Mouse (Mus musculus) heart, embryonic 14.5 days (tissue): Measurements from ENCODE around the gene 4930512M02Rik. TPM values are rescaled to one million over a fixed set of nuclear protein-coding genes. Genes with fewer than 3 reads are reported as not detected.

Experiments used
- ATAC-seq: fragments of 200-750 bp; cut with Nextera tagmentation; 2 replicates; pipeline ENCODE4 v1.8.0; 2017; ENCODE audit warnings: low read depth, moderate TSS enrichment; ENCODE audit not compliant: insufficient number of reproducible peaks, insufficient read depth, low FRiP score
- H3K27ac ChIP-seq, 2 experiments: fragments of 200-500 bp in 1 of 2; fragments of 300-500 bp in 1 of 2; sonication (generic) in 1 of 2; replicated peaks in 1 of 2; 2 replicates each; pipeline ENCODE4 v1.5.1; 2012 to 2014; ENCODE audit warnings: low read depth in 2 of 2, low read length in 2 of 2, control low read depth in 1 of 2, mild to moderate bottlenecking in 1 of 2, mixed read lengths in 1 of 2; ENCODE audit not compliant: control insufficient read depth in 1 of 2, insufficient read depth in 1 of 2
- H3K27me3 ChIP-seq: fragments of 300-500 bp; sonication (generic); 2 replicates; pipeline ENCODE4 v1.6.1; 2014; ENCODE audit warnings: mild to moderate bottlenecking, low read length, control low read depth; ENCODE audit not compliant: control insufficient read depth, insufficient read depth
- H3K36me3 ChIP-seq: fragments of 300-500 bp; sonication (generic); 2 replicates; pipeline ENCODE4 v1.6.1; 2014; ENCODE audit warnings: mild to moderate bottlenecking, control low read depth, low read length, mixed read lengths; ENCODE audit not compliant: control insufficient read depth, insufficient read depth
- H3K4me1 ChIP-seq, 2 experiments: fragments of 200-500 bp in 1 of 2; fragments of 300-500 bp in 1 of 2; sonication (generic) in 1 of 2; 2 replicates each; pipeline ENCODE4 v1.6.1; 2012 to 2014; ENCODE audit warnings: low read length in 2 of 2, control low read depth in 1 of 2, mixed read lengths in 1 of 2; ENCODE audit not compliant: control insufficient read depth in 2 of 2, insufficient read depth in 2 of 2
- H3K4me2 ChIP-seq: fragments of 300-500 bp; sonication (generic); 2 replicates; pipeline ENCODE4 v1.6.1; 2014; ENCODE audit warnings: mild to moderate bottlenecking, low read length
- H3K4me3 ChIP-seq, 2 experiments: fragments of 200-500 bp in 1 of 2; fragments of 300-500 bp in 1 of 2; sonication (generic) in 1 of 2; 2 replicates each; pipeline ENCODE4 v1.5.1; 2012 to 2014; ENCODE audit warnings: low read length in 2 of 2, mild to moderate bottlenecking in 2 of 2, control low read depth in 1 of 2, low read depth in 1 of 2, moderate library complexity in 1 of 2; ENCODE audit not compliant: control insufficient read depth in 1 of 2, insufficient read depth in 1 of 2
- H3K9ac ChIP-seq: fragments of 300-500 bp; sonication (generic); 2 replicates; pipeline ENCODE4 v1.6.1; 2014; ENCODE audit warnings: mild to moderate bottlenecking, low read length
- H3K9me3 ChIP-seq: fragments of 300-500 bp; sonication (generic); 2 replicates; pipeline ENCODE4 v1.6.1; 2016; ENCODE audit warnings: low read length, control low read depth; ENCODE audit not compliant: control insufficient read depth
- WGBS: fragments of 180-500 bp; shearing (Covaris S2); extraction: QIAGEN DNeasy Blood & Tissue Kit; methylation state at CpG from one replicate; pipeline ENCODE4 v1.1.7; 2014; 5-methylcytosine and 5-hydroxymethylcytosine counted together
- polyA plus RNA-seq: library from polyadenylated mRNA; unstranded; fragments of >200 nt; fragmentation: Nextera tagmentation; extraction: Ambion mirVana; gene quantifications from 2 replicates; pipeline ENCODE4 v1.2.1, GENCODE M21; 2014

4930512M02Rik gene
- polyA plus RNA-seq, 1 experiment from 2014 or later = not detected

DNA sequence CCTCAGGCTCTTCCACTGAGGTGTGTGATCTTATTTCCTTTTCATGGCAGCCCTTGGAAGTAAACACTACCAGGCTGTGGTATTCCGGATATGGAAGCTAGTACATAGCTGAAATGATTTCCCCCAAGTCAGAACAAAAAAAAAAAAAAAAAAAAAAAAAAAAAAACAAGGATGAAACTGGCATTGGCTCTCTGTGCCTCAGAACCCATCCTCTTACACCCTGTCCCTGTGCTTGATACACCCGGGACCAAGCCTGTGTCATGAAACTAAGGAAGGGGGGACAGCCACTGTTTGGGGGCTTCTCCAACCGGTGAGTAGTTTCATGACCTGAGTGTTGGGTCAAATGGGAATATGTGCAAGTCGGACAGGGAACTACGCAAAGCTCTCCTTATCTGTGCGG, 66.5 kb downstream of the 4930512M02Rik start:
- Histone ChIP-seq H3K4me3 (no peak overlapping the region), H3K9ac (no peak overlapping the region), H3K4me1 (no peaks in the 10 kb centered on the region), H3K9me3 (no peaks in the 10 kb centered on the region), H3K36me3 (no peaks in the 10 kb centered on the region), H3K27me3 (no peaks in the 10 kb centered on the region), H3K4me2 (no peak overlapping the region), H3K27ac (no peak overlapping the region)
- WGBS = 77% methylated on average over 6 of the region's 6 CpGs
- ATAC-seq = no peak

GRCm38 (mm10) chr11:11559099-11559686, 68.4 kb downstream of the 4930512M02Rik start:
- no peaks in the 10 kb centered on the region for H3K36me3 ChIP-seq
- H3K27ac ChIP-seq = no peak overlapping the region
- H3K4me3 ChIP-seq = no peak overlapping the region
- H3K4me2 ChIP-seq = no peak overlapping the region
- no peaks in the 10 kb centered on the region for H3K9me3 ChIP-seq
- ATAC-seq = no peak
- no peaks in the 10 kb centered on the region for H3K4me1 ChIP-seq
- H3K9ac ChIP-seq = no peak overlapping the region
- 80% methylated on average over 7 of the region's 7 CpGs for WGBS
- H3K27me3 ChIP-seq = no peaks in the 10 kb centered on the region

DNA sequence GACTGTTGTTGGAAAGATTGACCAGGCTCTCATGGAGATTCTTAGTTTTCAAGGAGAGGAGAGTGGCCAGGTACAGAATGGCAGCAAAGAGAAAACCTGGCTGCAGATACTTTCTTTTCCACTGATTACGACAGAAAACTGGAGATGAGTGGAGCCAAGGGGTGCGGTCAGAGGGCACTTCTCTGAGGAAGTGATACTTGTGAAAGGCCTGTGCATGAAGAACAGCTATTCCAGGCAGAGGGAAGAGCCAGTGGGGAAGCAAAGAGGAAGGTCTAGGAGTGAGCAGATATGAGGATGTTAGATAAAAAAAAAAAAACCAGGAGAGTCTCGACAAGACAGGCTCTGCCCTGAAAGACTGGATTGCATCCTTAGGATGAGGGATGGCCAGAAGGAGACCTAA, 69.0 kb downstream of the 4930512M02Rik start:
- WGBS = 63% methylated on average over 3 of the region's 3 CpGs
- H3K4me2 ChIP-seq = no peak overlapping the region
- no peak overlapping the region for H3K27ac ChIP-seq
- no peaks in the 10 kb centered on the region for H3K9me3 ChIP-seq
- ATAC-seq = no peak
- no peak overlapping the region for H3K9ac ChIP-seq
- no peaks in the 10 kb centered on the region for H3K36me3 ChIP-seq
- H3K4me3 ChIP-seq = no peak overlapping the region
- H3K4me1 ChIP-seq = no peaks in the 10 kb centered on the region
- H3K27me3 ChIP-seq = no peaks in the 10 kb centered on the region

GRCm38 (mm10) chr11:11557173-11557967, 70.3 kb downstream of the 4930512M02Rik start:
- Histone ChIP-seq H3K4me3 (no peak overlapping the region), H3K36me3 (no peaks in the 10 kb centered on the region), H3K4me2 (no peak overlapping the region), H3K4me1 (no peaks in the 10 kb centered on the region), H3K27ac (no peak overlapping the region), H3K9ac (no peak overlapping the region), H3K27me3 (no peaks in the 10 kb centered on the region), H3K9me3 (no peaks in the 10 kb centered on the region)
- WGBS = 27% methylated on average over 11 of the region's 11 CpGs
- ATAC-seq = no peak

GRCm38 (mm10) chr11:11556186-11556585, 71.4 kb downstream of the 4930512M02Rik start:
- no peak overlapping the region for H3K27ac ChIP-seq
- no peak overlapping the region for H3K4me3 ChIP-seq
- no peaks in the 10 kb centered on the region for H3K4me1 ChIP-seq
- WGBS = 82% methylated on average over 1 of the region's 1 CpGs
- no peaks in the 10 kb centered on the region for H3K36me3 ChIP-seq
- H3K9me3 ChIP-seq = no peaks in the 10 kb centered on the region
- H3K27me3 ChIP-seq = no peaks in the 10 kb centered on the region
- H3K4me2 ChIP-seq = no peak overlapping the region
- no peak for ATAC-seq
- H3K9ac ChIP-seq = no peak overlapping the region

- 68% methylated on average over 8 of the region's 8 CpGs for WGBS
- Histone ChIP-seq H3K9me3 (no peaks in the 10 kb centered on the region), H3K4me2 (no peak overlapping the region), H3K4me1 (no peaks in the 10 kb centered on the region), H3K36me3 (no peaks in the 10 kb centered on the region), H3K9ac (no peak overlapping the region), H3K27ac (no peak overlapping the region), H3K4me3 (no peak overlapping the region), H3K27me3 (no peaks in the 10 kb centered on the region)
- ATAC-seq = no peak
These were observed 72.1 kb downstream of the 4930512M02Rik start for GRCm38 (mm10) chr11:11555563-11555962.

GRCm38 (mm10) chr11:11547597-11548240, 79.9 kb downstream of the 4930512M02Rik start:
- no peak overlapping the region for H3K27ac ChIP-seq
- H3K4me1 ChIP-seq = no peaks in the 10 kb centered on the region
- ATAC-seq = no peak
- no peaks in the 10 kb centered on the region for H3K9me3 ChIP-seq
- H3K4me3 ChIP-seq = no peak overlapping the region
- no peak overlapping the region for H3K9ac ChIP-seq
- H3K4me2 ChIP-seq = no peak overlapping the region
- H3K27me3 ChIP-seq = no peaks in the 10 kb centered on the region
- WGBS = 70% methylated on average over 7 of the region's 7 CpGs
- H3K36me3 ChIP-seq = no peaks in the 10 kb centered on the region
